In genomic region chr6:15257393-15257792, GRCm38 (mm10) we compare ENCODE assay signal across 8 mouse cellular contexts.
A peak's percentile ranks its signal among the peaks of the same experiment; 100 is the strongest.
DNase-seq lines count a peak whose midpoint lies in the region; ATAC-seq lines count a peak whose summit lies in the region.

No protein-coding gene starts in this region.

- peak; percentile 20 to 50 for DNase-seq in cerebellum, postnatal 14 days
- no peak for DNase-seq in cerebellum, postnatal 4 days (ENCODE audit: low spot score in 2 of 2)
- no peak for DNase-seq in midbrain, embryonic 11.5 days (ENCODE audit: low spot score, missing footprints)
- peak; percentile 56 to 65 for DNase-seq in heart, postnatal 10 days
- DNase-seq in mesoderm, embryonic 11.5 days (ENCODE audit: low read depth, low spot score) = peak; percentile 34
- no peak for DNase-seq in ovary, postnatal 14 days (ENCODE audit: low spot score)
- DNase-seq in adipocyte (ENCODE audit: low spot score) = no peak

- peak overlapping the region; percentile 40 for H3K27ac ChIP-seq in midbrain, embryonic 11.5 days (ENCODE audit: low read depth, low read length)
- no peak overlapping the region for H3K27ac ChIP-seq in midbrain, embryonic 13.5 days

- no peak overlapping the region for H3K9ac ChIP-seq in midbrain, embryonic 11.5 days (ENCODE audit: low read length)
- no peak overlapping the region for H3K9ac ChIP-seq in midbrain, embryonic 13.5 days (replicated peaks)

- 0 out of 2 replicates have a peak, but pooled peaks have one; percentile 25 for ATAC-seq in midbrain, embryonic 11.5 days (ENCODE audit: low FRiP score)
- no peak for ATAC-seq in midbrain, embryonic 13.5 days

- H3K4me3 ChIP-seq in midbrain, embryonic 11.5 days (ENCODE audit: low read depth, low read length) = no peak overlapping the region
- H3K4me3 ChIP-seq in midbrain, embryonic 13.5 days (replicated peaks) = no peak overlapping the region

- H3K4me1 ChIP-seq in midbrain, embryonic 11.5 days (ENCODE audit: control insufficient read depth, insufficient read depth, low read length) = peaks cover 3% of the 10 kb centered on the region; the same call in 1 of the 2 replicates
- peaks cover 5% of the 10 kb centered on the region for H3K4me1 ChIP-seq in midbrain, embryonic 13.5 days (replicated peaks)

- intact Hi-C loops in heart, postnatal 10 days (cut with DNase I) = no loop called here

- no peaks in the 10 kb centered on the region for H3K9me3 ChIP-seq in midbrain, embryonic 11.5 days (ENCODE audit: control insufficient read depth, low read length)
- no peaks in the 10 kb centered on the region for H3K9me3 ChIP-seq in midbrain, embryonic 13.5 days

- H3K36me3 ChIP-seq in midbrain, embryonic 11.5 days (ENCODE audit: control insufficient read depth, insufficient read depth, low read length) = no peaks in the 10 kb centered on the region
- no peaks in the 10 kb centered on the region for H3K36me3 ChIP-seq in midbrain, embryonic 13.5 days

- H3K4me2 ChIP-seq in midbrain, embryonic 11.5 days = no peak overlapping the region
- no peak overlapping the region for H3K4me2 ChIP-seq in midbrain, embryonic 13.5 days (replicated peaks)

- H3K27me3 ChIP-seq in midbrain, embryonic 11.5 days (ENCODE audit: control insufficient read depth, insufficient read depth, low read length) = no peaks in the 10 kb centered on the region
- no peaks in the 10 kb centered on the region for H3K27me3 ChIP-seq in midbrain, embryonic 13.5 days

- WGBS in midbrain, embryonic 11.5 days = 52% methylated on average over 7 of the region's 7 CpGs
- 35% methylated on average over 7 of the region's 7 CpGs for WGBS in midbrain, embryonic 13.5 days

Comparison
In these comparisons a context has a peak if more than half of its experiments do, and no peak if none do; other contexts are left out.
1. DNase-seq: peak in cerebellum, postnatal 14 days (2 of 2), heart, postnatal 10 days (2 of 2) and mesoderm, embryonic 11.5 days (single experiment); none in cerebellum, postnatal 4 days (0 of 2), midbrain, embryonic 11.5 days (single experiment), ovary, postnatal 14 days (single experiment) and adipocyte (single experiment).